Mouse (Mus musculus) retina, postnatal 7 days (tissue): ENCODE results near the gene Serbp1.

Experiments used
- DNase-seq: peaks from one replicate; pipeline ENCODE4 v3.0.0-alpha.2; 2012; ENCODE audit warnings: low read depth, low spot score

Gene Serbp1

GRCm38 (mm10) chr6:67235649-67236048 is 2.3 kb upstream of the Serbp1 start:
- no peak for DNase-seq

- DNase-seq, result no peak
Measured at GRCm38 (mm10) chr6:67236491-67237234, 1.3 kb upstream of the Serbp1 start.

GRCm38 (mm10) chr6:67241263-67241662 is 3.3 kb downstream of the Serbp1 start:
- no peak for DNase-seq

- no peak for DNase-seq
Measured at GRCm38 (mm10) chr6:67243765-67244420, 5.9 kb downstream of the Serbp1 start.

- no peak for DNase-seq
Measured at GRCm38 (mm10) chr6:67244451-67244850, 6.5 kb downstream of the Serbp1 start.

GRCm38 (mm10) chr6:67251095-67251494 is 13.1 kb downstream of the Serbp1 start:
- DNase-seq, result no peak

DNA sequence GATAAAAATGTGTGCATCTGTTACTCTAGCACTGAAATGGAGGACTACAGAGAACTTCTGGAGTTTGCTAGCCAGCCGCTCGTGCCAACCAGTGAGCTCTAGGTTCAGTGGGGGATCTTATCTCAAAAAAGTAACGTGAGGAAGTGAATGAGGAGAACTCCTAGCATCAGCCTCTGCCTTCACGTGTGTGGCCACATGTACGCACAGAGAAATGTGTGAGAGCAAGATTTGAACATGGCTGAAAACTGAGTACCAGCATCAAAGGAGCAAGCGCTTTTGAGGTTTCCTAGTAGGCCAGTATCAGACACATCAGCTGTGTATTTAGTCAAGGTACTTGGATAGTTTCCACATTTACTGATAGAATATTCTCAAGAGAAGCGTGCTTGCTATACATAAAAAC is 27.0 kb downstream of the Serbp1 start:
- DNase-seq, result no peak

GRCm38 (mm10) chr6:67266159-67266657 is 28.2 kb downstream of the Serbp1 start:
- peak; percentile 19 for DNase-seq

DNA sequence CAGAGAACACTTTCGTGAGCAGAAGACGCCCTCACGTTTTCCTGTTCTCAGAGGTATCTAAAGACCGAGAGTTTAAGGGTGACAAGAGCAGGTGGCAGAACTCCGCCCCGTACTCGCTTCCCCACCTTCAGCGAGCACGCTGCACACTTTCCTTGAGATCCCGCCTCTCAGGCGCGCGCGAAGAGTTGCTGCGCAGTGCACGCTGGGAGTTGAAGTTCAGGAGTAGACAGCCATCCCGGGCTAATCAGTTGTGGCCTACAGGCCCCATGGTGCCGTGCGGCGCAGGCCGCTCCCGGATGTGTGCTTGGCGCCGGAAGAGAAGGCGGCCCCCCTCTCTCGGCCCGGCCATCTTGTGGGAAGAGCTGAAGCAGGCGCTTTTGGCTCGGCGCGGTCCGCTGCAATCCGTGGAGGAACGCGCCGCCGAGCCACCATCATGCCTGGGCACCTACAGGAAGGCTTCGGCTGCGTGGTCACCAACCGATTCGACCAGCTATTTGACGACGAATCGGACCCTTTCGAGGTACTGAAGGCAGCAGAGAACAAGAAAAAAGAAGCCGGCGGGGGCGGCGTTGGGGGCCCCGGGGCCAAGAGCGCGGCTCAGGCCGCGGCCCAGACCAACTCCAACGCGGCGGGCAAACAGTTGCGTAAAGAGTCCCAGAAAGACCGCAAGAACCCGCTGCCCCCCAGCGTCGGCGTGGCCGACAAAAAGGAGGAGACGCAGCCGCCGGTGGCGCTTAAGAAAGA is 28.9 kb downstream of the Serbp1 start:
- DNase-seq, result peak; percentile 88

DNA sequence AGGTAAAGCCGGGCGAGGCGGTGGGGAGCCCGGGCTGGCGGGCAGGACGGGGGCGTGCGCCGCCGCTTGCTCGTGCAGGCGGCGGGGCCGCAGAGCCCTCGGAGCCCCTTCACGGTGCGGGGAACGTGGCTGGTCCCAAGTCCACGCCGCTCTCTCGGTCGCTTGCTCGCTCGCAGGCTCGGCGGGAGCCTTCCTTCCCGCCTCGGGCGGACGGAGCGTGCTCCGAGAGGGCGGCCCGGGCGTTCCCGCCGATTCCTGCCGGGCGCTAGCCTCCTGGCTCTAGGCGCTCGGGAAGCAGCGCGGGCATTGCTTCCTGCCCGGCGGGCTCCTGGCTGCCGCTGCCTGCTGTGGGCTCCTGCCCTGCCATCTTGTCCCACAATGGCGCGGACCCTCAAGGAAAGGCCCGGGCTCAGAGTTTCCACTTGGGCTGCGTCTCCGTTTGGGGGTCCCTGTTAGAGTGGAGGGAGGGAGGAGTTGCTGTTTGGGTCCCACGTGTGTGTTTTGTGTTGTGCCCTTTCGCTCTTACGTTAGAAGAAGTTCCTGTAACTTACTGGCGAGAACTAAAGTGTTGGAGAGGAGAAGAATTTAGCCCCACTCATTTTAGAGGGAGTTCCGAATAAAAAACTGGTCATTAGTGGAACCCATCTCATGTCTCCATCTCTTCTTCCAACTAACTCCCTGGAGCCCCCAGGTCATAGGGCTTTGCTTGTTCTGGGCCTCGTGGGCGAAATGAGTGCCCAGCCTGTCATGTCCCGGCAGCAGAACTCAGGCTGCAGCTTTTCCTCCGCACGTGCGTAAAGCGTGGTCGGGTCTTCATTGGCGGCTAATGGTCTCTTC is 29.6 kb downstream of the Serbp1 start:
- peak; percentile 3 for DNase-seq

- DNase-seq, result no peak
Measured at GRCm38 (mm10) chr6:67268245-67268612, 30.3 kb downstream of the Serbp1 start.

- DNase-seq, result no peak
Measured at GRCm38 (mm10) chr6:67268983-67269382, 31.0 kb downstream of the Serbp1 start.

- DNase-seq, result no peak
Measured at GRCm38 (mm10) chr6:67269459-67269858, 31.5 kb downstream of the Serbp1 start.

GRCm38 (mm10) chr6:67277944-67278343 is 40.0 kb downstream of the Serbp1 start:
- DNase-seq, result no peak

DNA sequence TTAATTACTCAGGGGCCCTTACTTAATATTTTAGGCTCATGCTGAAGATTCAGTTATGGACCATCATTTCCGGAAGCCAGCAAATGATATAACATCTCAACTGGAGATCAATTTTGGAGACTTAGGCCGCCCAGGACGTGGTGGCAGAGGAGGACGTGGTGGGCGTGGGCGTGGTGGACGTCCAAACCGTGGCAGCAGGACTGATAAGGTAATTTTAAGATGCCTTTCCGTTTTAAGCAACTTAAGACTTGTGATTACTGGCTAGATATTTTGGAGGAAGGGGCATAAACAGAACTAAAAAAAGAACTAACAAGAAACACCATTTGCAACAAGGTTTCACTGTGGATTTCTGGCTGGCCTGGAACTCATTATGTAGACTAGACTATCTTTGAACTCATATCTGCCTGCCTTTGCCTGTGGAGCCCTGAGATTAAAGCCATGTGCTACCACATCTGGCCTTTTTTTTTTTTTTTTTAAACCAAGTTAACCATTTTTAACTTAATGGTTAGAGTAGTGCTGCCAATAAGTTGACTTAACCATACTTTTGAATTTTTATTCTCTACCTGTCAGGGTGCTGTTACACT is 43.7 kb downstream of the Serbp1 start:
- no peak for DNase-seq

- no peak for DNase-seq
Measured at GRCm38 (mm10) chr6:67282897-67283296, 44.9 kb downstream of the Serbp1 start.

DNA sequence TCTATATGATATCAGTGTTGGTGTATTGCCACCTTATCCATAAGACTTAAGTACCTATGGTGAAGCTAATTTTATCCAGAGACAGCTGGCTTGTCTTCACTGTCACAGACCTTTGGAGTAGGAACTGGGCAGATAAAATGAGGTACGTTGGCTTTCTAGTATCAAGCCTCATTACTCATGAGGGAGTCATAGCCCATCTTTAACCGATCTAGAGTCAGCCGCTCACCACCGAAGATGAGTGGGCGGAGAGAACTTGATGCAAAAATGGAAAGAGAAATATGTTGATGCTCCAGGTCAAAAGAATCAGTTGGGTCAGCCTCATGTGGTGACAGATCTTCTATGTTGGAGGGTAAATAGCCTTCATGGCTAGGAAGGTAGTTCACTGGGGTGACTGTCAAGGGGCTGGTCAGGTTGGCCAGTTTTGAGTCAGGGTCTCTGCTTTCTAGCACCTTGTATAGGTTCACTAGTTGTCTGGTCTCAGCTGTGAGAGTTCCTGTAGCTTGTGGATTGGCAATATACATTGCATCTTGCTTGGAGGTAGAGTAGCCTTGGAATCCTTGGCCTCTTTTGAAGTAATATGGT is 54.2 kb downstream of the Serbp1 start:
- no peak for DNase-seq

GRCm38 (mm10) chr6:67296126-67296525 is 58.1 kb downstream of the Serbp1 start:
- DNase-seq, result no peak

DNA sequence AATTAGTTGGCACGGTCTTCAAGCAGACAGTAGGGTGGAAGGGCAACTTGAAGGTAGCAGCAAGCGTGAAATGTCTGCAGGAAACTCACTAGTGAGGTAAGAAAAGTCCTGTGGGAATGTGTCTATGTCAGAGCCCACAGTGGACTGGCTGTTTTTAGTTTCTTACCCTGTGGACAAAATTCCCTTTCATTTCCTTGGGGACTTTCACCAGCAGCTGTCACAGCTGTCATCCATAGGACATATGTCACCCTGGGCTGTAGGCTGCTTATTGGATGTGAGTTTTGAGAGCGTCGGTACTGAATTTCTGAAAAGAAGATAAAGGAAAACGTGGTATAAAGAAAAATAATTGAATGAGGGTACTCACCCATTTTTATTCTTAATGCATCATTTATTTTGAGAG is 60.8 kb downstream of the Serbp1 start:
- DNase-seq, result no peak

- no peak for DNase-seq
Measured at GRCm38 (mm10) chr6:67300300-67300699, 62.3 kb downstream of the Serbp1 start.

DNA sequence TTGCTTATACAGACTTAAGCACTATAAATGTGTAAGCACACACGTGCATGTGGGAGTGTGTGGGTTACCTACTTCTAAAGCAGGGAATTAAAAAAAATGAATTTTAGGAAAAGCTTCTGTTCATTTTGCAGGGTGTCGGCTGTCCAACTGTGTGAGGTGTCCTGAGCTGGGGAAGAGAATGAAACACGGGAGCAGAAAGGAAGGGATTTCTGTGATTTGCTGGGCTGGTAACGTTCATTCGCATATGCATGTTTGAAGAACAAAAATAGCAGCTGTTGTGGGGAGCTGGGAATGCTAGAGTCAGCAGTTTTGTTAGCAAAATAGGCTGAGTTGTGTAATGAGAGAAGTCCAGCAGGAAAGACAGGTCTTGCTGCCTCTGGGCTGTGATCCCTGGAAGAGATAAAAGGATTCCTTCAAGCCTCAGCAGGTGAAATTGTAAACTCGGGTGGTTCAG is 62.8 kb downstream of the Serbp1 start:
- DNase-seq, result no peak
